Mouse (Mus musculus): ENCODE data around the gene Afap1. TPM values are rescaled to one million over a fixed set of nuclear protein-coding genes. Genes with fewer than 3 reads are reported as not detected.

Afap1 gene
- polyA plus RNA-seq, 1 experiment = 71.8 TPM

DNA sequence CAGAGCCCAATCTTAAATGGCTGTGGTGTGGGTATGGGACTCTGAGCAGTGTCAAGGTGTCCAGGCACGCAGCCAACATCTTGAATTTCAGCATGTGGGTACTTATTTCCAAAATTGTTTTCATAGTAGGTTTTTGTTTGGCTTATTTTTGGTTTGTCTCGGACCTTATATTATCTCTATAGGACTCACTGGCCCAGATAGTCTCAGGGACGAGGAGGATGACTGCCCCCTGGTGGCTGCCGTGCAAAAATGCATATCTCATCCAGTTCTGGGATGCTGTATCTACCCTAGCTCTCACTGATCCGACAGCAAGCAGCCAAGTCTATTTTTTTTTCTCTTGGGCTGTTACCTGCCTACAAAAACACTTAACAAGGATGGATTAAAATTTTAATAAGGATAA lies 82.6 kb downstream of the Afap1 start:
- H3K4me3 ChIP-seq (ENCODE audit: insufficient read depth, low read length) = no peak overlapping the region
- H3K27ac ChIP-seq (ENCODE audit: insufficient read depth, low read length) = no peak overlapping the region
- no peak for TF ChIP-seq POLR2A (IDR thresholded peaks at IDR 0.05; ENCODE audit: low read depth, low read length)
- TF ChIP-seq CTCF (IDR thresholded peaks at IDR 0.05; ENCODE audit: borderline replicate concordance, insufficient read depth, low read length) = peak; percentile 63; the same call in 1 of the 2 replicates
- peaks cover 13% of the 10 kb centered on the region for H3K4me1 ChIP-seq (ENCODE audit: control insufficient read depth, insufficient read depth, low read length)

DNA sequence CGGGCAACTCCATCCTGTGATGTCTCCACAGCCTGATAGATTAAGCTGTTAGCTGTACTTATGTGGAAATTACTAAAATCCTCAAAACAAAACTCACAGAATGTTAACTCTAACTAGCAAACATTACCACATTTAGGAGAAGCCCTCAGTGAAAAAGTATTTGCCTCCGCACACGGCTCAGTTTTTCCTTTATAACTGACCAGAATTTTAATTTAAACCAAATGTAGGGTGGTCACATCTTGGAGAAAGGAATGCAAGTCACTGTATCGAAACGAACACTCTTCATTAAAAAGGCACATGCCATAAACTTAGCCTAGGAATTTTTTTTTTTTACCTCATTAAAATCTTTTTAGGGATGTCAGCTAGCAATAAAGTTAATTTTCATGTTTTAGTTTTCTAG lies 87.4 kb downstream of the Afap1 start:
- H3K4me3 ChIP-seq (ENCODE audit: insufficient read depth, low read length) = no peak overlapping the region
- H3K27ac ChIP-seq (ENCODE audit: insufficient read depth, low read length) = peak overlapping the region; percentile 74
- H3K4me1 ChIP-seq (ENCODE audit: control insufficient read depth, insufficient read depth, low read length) = peaks cover 7% of the 10 kb centered on the region
- TF ChIP-seq POLR2A (IDR thresholded peaks at IDR 0.05; ENCODE audit: low read depth, low read length) (no peak), CTCF (IDR thresholded peaks at IDR 0.05; ENCODE audit: borderline replicate concordance, insufficient read depth, low read length) (no peak)

DNA sequence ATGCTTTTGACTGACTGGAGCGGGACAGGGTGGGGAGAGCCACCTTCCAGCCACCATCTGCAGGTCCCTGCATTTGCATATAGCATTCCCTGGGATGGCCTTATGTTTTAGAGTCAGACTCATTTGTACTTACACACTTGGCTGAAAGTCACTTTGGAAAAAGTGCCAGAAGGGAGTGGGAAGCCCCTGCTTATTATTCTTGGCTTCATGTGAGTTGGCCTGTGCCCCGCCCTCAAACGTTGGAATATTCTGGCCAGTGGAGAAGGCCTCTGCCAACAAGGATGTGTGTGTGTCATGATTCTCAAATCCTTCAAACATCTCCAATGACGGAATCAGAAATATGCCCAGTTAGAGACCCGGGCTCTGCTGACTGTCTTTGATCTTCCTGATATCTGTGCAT lies 88.2 kb downstream of the Afap1 start:
- H3K4me3 ChIP-seq (ENCODE audit: insufficient read depth, low read length) = no peak overlapping the region
- TF ChIP-seq POLR2A (IDR thresholded peaks at IDR 0.05; ENCODE audit: low read depth, low read length) (no peak), CTCF (IDR thresholded peaks at IDR 0.05; ENCODE audit: borderline replicate concordance, insufficient read depth, low read length) (no peak)
- H3K27ac ChIP-seq (ENCODE audit: insufficient read depth, low read length) = peak overlapping the region; percentile 74
- peaks cover 7% of the 10 kb centered on the region for H3K4me1 ChIP-seq (ENCODE audit: control insufficient read depth, insufficient read depth, low read length)

DNA sequence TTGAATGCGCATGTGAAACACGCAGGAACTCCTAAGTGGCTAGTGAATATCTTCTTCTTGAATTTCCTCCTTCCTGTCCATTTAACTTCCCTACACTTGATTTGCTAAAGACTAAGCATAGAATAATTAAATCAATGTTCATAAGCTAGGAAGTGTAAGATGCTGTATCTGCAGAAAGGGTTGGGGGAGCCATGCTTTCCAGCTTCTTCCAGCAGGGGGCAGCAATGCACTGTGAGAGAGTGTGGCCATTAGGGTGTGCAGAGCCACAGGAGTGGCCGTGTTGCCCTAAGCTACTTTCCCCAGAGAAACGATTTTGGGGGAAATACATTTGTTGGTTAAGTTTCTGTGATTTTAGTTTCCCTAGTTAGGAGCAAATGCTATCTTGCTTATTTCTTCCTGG lies 88.9 kb downstream of the Afap1 start:
- TF ChIP-seq CTCF (IDR thresholded peaks at IDR 0.05; ENCODE audit: borderline replicate concordance, insufficient read depth, low read length) (peak; percentile 94), POLR2A (IDR thresholded peaks at IDR 0.05; ENCODE audit: low read depth, low read length) (no peak)
- Histone ChIP-seq H3K27ac (ENCODE audit: insufficient read depth, low read length) (no peak overlapping the region; the same call in 1 of the 2 replicates), H3K4me3 (ENCODE audit: insufficient read depth, low read length) (no peak overlapping the region), H3K4me1 (ENCODE audit: control insufficient read depth, insufficient read depth, low read length) (peaks cover 7% of the 10 kb centered on the region)

DNA sequence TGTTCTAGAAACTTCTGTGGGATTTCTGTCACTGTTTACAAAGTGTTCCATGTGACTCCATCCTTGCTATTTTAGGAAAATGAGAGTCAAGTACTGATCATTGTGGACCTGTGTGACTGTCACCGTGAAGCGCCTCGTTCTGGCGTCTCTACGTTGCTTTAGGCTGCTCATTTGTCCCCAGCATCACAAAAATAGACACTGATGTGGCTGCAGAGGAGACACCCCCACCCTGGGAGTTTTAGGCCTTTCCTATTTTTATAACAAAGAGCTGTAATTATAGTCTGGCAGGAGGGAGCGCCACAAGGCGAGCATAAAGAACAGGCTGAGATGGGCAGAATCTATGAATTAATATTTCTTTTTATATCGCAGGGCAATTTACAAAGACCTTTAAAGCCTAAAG lies 92.5 kb downstream of the Afap1 start:
- no peak for TF ChIP-seq POLR2A (IDR thresholded peaks at IDR 0.05; ENCODE audit: low read depth, low read length)
- no peak for TF ChIP-seq CTCF (IDR thresholded peaks at IDR 0.05; ENCODE audit: borderline replicate concordance, insufficient read depth, low read length)
- Histone ChIP-seq H3K4me1 (ENCODE audit: control insufficient read depth, insufficient read depth, low read length) (peaks cover 7% of the 10 kb centered on the region), H3K4me3 (ENCODE audit: insufficient read depth, low read length) (no peak overlapping the region), H3K27ac (ENCODE audit: insufficient read depth, low read length) (no peak overlapping the region)

DNA sequence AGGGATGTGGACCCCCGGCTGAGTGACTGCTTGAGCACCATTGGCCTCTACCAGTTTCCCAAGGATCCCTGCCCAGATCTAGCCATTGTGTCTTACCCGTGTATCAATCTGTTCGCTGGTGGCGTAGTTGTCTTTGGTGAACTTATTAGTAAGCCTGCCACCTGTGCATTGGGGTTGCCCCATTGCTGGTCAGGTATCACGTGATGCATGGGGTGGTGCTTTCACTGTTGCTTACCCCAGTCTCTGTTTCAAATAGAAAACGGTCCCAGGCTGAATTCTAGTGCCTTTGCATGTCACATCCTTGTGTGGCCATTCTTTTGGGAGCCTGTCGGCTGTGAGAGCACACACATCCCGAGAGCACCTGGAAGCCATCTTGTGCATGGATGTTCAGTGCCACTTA lies 95.0 kb downstream of the Afap1 start:
- Histone ChIP-seq H3K27ac (ENCODE audit: insufficient read depth, low read length) (no peak overlapping the region), H3K4me3 (ENCODE audit: insufficient read depth, low read length) (no peak overlapping the region)
- TF ChIP-seq POLR2A (IDR thresholded peaks at IDR 0.05; ENCODE audit: low read depth, low read length) (no peak), CTCF (IDR thresholded peaks at IDR 0.05; ENCODE audit: borderline replicate concordance, insufficient read depth, low read length) (no peak)

DNA sequence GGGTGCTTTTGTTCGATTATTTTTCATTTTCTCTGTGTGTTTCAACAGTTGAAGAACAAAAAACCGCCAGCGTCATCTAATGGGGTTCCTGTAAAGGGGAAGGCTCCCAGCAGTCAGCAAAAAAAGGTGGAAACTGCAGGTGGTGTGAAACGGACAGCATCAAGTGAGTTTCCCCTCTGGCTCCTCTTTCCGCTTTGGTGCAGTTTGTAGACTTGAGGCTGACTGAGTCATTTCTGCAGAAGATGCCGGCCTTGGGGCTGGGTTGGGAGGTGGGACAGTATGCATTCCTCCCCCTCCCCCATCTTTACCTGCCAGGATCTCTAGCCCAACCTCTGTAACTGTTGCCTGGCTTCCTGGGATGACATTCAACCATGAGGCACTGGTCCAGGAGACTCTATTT lies 96.4 kb downstream of the Afap1 start:
- H3K4me3 ChIP-seq (ENCODE audit: insufficient read depth, low read length) = no peak overlapping the region
- no peaks in the 10 kb centered on the region for H3K4me1 ChIP-seq (ENCODE audit: control insufficient read depth, insufficient read depth, low read length)
- H3K27ac ChIP-seq (ENCODE audit: insufficient read depth, low read length) = no peak overlapping the region
- TF ChIP-seq POLR2A (IDR thresholded peaks at IDR 0.05; ENCODE audit: low read depth, low read length) = no peak
- no peak for TF ChIP-seq CTCF (IDR thresholded peaks at IDR 0.05; ENCODE audit: borderline replicate concordance, insufficient read depth, low read length)

More for the DNA sequence above, 95.0 kb downstream of the Afap1 start:
- H3K4me1 ChIP-seq (ENCODE audit: control insufficient read depth, insufficient read depth, low read length) = no peaks in the 10 kb centered on the region

DNA sequence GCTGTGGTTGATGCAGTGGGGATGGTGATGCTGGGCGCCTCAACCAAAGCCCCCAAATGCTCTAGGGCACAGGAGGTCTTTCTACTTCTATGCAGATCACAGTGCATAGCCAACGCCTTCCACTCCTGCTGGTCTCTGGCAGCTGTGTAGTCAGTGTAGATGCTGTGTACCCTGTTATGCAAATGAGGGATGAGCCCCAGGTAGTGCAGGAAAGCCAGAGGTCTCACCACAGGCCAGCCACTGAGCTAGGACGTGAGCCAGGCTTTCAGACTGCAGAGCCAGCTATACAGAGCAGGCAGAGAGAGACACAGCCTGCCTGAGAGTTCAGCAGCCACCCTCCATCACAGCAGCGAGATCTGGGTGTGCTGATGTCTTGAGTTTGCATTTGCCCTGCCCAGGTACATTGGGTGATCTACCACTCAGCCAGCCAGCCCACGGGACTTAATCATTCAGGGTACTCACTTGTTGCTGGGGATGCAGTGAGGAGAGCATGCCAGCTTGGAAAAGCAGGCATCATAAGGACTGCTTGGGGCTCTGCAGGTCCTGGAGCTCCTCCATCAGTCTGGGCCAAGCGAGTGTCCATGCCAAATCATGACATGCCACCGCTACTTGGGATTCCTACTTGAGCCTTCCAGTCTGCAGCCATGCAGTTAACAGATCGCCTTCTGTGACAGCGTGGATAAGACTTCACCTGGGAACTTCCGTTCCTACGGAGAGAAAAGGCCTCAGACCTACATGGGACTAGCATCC lies 97.0 kb downstream of the Afap1 start:
- no peak overlapping the region for H3K27ac ChIP-seq (ENCODE audit: insufficient read depth, low read length)
- H3K4me1 ChIP-seq (ENCODE audit: control insufficient read depth, insufficient read depth, low read length) = no peaks in the 10 kb centered on the region
- TF ChIP-seq POLR2A (IDR thresholded peaks at IDR 0.05; ENCODE audit: low read depth, low read length) (no peak), CTCF (IDR thresholded peaks at IDR 0.05; ENCODE audit: borderline replicate concordance, insufficient read depth, low read length) (no peak)
- no peak overlapping the region for H3K4me3 ChIP-seq (ENCODE audit: insufficient read depth, low read length)

DNA sequence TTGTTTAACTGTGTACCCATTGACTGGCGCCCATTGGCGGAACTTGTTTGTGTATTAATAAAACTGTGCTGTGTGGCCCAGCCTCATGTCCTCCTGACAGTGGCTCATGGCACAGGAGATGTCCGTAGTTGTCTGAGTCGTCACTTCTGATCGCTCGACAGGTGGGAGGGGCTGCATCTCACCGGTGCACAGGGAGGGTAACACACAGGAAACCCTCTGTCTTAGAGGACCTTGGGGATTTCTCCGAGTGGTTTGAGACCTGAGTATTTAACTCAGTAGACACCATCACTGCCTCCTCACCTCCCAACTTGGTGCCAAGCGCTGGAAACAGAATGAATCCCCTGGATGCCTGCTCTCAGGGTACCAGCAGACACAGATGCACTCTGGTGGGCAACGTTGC lies 110.7 kb downstream of the Afap1 start:
- H3K27ac ChIP-seq (ENCODE audit: insufficient read depth, low read length) = no peak overlapping the region

DNA sequence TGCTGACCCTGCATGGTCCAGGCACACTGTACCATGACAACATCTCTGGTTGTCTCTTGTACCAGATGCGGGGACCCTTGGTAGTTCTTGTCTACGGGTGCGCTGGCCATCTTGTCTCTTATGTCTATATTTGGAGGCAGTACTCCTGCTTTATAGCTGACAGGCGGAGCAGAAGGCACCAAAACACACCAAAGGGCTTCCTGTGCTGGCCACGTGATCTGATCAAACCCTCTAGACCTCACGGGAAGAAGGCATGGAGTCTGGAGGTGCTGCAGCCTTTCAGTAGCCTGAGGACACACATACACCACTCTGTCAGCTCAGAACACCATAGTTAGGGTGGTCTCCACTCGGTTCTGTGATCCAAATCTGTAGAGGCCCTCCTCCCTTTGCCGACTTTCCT lies 113.0 kb downstream of the Afap1 start:
- H3K4me3 ChIP-seq (ENCODE audit: insufficient read depth, low read length) = no peak overlapping the region
- H3K4me1 ChIP-seq (ENCODE audit: control insufficient read depth, insufficient read depth, low read length) = 0 out of 2 replicates have a peak, but pooled peaks cover 5% of the 10 kb centered on the region
- H3K27ac ChIP-seq (ENCODE audit: insufficient read depth, low read length) = no peak overlapping the region
- TF ChIP-seq POLR2A (IDR thresholded peaks at IDR 0.05; ENCODE audit: low read depth, low read length) (no peak), CTCF (IDR thresholded peaks at IDR 0.05; ENCODE audit: borderline replicate concordance, insufficient read depth, low read length) (no peak)

More for the DNA sequence above, 110.7 kb downstream of the Afap1 start:
- no peak overlapping the region for H3K4me3 ChIP-seq (ENCODE audit: insufficient read depth, low read length)
- 0 out of 2 replicates have a peak, but pooled peaks cover 5% of the 10 kb centered on the region for H3K4me1 ChIP-seq (ENCODE audit: control insufficient read depth, insufficient read depth, low read length)
- TF ChIP-seq POLR2A (IDR thresholded peaks at IDR 0.05; ENCODE audit: low read depth, low read length) (no peak), CTCF (IDR thresholded peaks at IDR 0.05; ENCODE audit: borderline replicate concordance, insufficient read depth, low read length) (no peak)

Measured in embryonic fibroblast, embryonic 13.5 days (primary cell).